Mouse (Mus musculus) heart, postnatal 0 days (tissue): ENCODE measurements around the gene Islr.

ENCODE experiments used
- CTCF ChIP-seq: IDR thresholded peaks from 2 replicates; pipeline ENCODE4 v1.5.1; 2016; ENCODE audit warnings: antibody characterized with exemption, control low read depth, low read depth
- EP300 ChIP-seq: IDR thresholded peaks from 2 replicates; pipeline ENCODE4 v1.6.1; 2016; ENCODE audit warnings: antibody characterized with exemption, low read depth

DNA sequence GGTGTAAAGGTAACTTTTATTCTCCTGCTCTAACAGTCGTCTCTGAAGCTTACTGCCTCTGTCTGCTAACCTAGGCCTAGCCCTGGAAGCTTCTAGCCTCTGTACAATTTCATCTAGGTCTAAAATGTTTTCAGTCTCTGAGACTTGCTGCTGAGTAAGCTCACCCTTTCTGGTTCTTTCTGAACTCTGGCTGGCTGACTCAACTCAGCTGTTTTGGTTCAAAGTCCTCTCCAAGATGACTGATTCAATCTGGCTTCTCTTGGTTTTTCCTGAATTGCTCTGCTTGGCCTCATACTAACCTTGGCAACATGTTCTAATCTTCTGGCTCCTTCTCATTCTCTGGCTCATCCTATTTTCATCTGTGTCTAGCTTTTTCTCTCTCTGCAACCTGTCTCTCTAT is 38.3 kb downstream of the Islr start:
- TF ChIP-seq CTCF (no peak), EP300 (no peak)
